Mouse (Mus musculus): ENCODE results near the gene Vmn2r62.
"Not testable (repeated sequence)": the region's sequence is repeated elsewhere in the genome, so short reads cannot be mapped to it uniquely, and the experiment has no call there.

The Vmn2r62 gene

DNA sequence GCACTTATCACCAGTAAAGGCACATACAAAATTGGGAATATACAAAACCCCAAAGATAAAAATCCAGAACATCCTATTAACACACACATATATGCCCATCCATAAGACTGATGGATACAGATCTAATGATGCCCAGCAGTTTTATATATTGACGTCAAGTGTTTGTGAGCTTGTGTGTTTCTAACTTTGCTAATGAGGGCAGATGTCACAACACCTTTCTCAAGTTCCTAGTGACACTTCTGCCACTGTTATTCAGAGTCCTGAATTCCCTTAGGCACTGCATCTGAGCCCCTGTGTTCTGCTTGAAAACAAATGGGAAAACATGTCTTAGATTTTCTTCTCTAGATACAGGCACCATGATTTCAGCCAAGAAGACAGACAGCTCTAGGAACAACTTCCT, at the start of gene Vmn2r62:
Gene Vmn2r62, minus strand, starts transcription at position 101 of the 400 bp plus-strand sequence.
- DNase-seq, result not testable (repeated sequence)

GRCm38 (mm10) chr7:42838366-42838765, 45.0 kb upstream of the Vmn2r62 start:
- DNase-seq, result not testable (repeated sequence)

DNA sequence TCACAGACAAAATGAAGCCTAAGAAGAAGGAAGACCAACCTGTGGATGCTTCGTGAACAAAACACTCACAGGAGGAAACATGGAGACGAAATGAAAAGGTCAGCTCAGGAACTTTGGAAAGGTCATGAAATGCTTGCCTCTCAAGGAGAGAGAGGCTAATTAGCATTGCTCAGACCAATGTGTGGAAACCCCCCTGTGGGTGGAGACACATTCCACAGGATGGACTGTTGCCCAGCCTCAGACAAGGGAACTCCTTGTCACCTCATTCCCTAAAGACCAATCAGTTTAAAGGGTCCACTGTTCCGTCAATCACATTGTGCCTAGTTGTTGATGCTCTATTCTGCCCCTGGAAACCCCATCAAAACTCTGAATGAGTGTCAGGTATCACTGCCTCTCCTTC, 38.9 kb upstream of the Vmn2r62 start:
- DNase-seq, result no peak

GRCm38 (mm10) chr7:42749836-42750235, 43.5 kb downstream of the Vmn2r62 start:
- no peak for DNase-seq

- no peak for DNase-seq
These were observed 54.7 kb downstream of the Vmn2r62 start for GRCm38 (mm10) chr7:42738536-42739210.

- not testable (repeated sequence) for DNase-seq
These were observed 66.4 kb downstream of the Vmn2r62 start, which contains the start of gene Gm17067 for GRCm38 (mm10) chr7:42726917-42727316. Gene Gm17067 (minus strand): TSS chr7:42727017.
